Mouse (Mus musculus): ENCODE results near the gene Phkg2.
"Not testable (repeated sequence)": the region's sequence is repeated elsewhere in the genome, so short reads cannot be mapped to it uniquely, and the experiment has no call there.

Phkg2 gene

DNA sequence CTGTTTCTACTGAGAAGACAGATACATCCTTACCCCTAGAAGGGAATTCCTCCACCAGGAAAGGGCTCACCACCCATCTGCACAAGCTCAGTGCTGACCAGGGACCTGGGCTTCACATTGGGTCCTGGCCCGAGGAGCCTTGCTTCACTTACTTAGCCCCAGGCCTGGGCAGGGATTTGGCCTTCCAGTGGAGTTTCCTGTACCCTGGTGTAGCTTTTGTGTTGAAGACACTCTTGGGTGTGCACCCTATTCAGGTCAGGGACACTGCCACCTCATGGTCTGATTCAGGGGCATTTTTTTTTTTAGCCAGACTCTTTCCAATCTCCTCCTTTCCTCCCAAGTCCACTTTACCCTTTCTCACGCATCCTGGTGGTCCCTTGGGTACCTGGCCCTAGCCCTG lies 29.8 kb downstream of the Phkg2 start:
- peak; percentile 57 to 73 for DNase-seq (ENCODE audit: inconsistent age in 2 of 2, low spot score in 1 of 2)

DNA sequence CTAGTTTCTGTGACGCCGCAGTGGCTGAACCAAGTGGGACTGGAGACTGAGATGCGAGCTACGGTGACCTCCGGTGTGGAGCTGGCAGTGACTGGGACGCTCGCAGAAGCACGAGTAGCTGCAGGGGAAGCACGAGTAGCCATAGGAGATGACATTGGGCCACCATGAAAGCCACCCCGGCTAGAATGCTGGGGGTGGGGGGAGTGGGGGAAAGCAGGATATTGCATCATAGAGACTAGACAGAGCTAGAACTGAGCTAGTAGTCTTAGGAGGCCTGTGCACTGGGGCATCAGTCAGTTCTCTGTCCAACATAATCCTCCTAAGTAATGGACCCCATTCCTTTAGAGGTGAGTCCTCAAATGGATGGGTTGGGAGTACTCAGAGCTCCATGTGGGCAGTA lies 31.1 kb downstream of the Phkg2 start:
- no peak for DNase-seq (ENCODE audit: inconsistent age in 2 of 2, low spot score in 1 of 2)

GRCm38 (mm10) chr7:127607150-127607549 lies 34.0 kb downstream of the Phkg2 start:
- DNase-seq (ENCODE audit: inconsistent age in 2 of 2, low spot score in 1 of 2): no peak

DNA sequence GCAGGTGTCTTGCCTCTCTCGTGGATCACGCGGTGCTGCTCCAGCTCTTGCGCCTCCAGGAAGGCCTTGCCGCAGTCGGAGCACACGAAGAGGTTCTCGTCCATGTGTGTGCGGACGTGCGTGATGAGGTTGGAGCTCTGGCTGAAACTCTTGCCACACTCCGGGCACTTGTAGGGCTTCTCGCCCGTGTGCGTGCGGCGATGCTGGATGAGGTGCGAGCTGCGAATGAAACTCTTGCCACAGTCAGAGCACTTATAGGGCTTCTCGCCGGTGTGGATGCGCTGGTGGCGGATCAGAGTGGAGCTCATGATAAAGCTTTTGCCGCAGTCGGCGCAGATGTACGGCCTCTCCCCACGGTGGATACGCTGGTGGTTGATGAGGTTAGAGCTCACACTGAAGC lies 37.9 kb downstream of the Phkg2 start:
- no peak for DNase-seq (ENCODE audit: inconsistent age in 2 of 2, low spot score in 1 of 2)

DNA sequence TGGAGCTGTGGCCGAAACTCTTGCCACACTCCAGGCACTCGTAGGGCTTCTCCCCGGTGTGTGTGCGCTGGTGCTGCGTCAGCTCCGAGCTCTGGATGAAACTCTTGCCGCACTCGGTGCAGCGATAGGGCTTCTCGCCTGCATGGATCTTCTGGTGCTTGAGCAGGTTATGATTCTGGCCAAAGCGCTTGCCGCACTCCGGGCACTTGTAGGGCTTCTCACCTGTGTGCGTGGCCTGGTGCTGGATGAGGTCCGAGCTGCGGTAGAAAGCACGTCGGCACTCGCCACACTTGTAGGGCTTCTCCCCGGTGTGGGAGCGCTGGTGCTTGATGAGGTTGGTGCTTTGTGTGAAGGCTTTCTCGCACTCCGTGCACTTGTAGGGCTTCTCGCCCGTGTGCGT lies 38.4 kb downstream of the Phkg2 start:
- no peak for DNase-seq (ENCODE audit: inconsistent age in 2 of 2, low spot score in 1 of 2)

DNA sequence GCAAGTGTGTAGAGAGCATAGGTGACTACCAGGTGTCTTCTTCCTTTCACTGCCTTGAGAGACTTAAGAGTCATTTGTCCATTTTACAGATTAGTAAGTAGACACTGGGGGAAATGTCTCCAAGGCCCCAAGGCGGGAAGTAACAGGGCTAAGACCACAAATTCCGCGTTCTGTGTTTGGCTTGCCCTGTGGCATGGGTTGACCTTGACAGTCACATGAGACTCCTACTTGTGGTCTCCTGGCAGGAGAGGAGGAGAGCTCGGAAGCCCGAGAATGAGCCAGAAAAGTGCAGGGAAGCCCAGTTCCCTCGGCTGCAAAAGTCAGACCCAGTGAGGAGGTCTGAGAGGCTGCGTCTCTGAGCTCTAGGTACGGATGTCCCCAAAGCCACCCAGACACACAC lies 40.4 kb downstream of the Phkg2 start:
- peak; percentile 36 to 65 for DNase-seq (ENCODE audit: inconsistent age in 2 of 2, low spot score in 1 of 2)

- no peak for DNase-seq (ENCODE audit: inconsistent age in 2 of 2, low spot score in 1 of 2)
These were observed 41.0 kb downstream of the Phkg2 start for GRCm38 (mm10) chr7:127614091-127614490.

DNA sequence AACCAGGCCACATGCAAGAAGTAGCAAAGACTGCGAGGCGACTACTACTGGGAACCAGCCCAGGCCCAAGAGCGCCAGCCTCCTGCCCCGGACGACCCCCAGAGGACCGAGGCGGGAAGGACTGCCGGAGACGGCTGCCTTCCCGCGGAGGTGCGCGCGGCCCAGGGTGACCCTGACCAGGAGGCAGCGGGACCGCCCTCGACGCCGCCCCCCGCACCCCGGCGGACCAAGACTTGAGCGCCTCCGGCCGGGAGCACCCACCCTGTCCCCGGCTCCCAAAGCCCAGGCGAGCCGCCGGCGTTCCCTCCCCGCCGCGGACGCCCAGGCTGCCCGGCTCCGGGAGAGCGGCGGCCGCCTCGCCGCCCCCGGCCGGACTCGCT lies 41.4 kb downstream of the Phkg2 start:
- DNase-seq (ENCODE audit: inconsistent age in 2 of 2, low spot score in 1 of 2): peak; percentile 78 to 89

DNA sequence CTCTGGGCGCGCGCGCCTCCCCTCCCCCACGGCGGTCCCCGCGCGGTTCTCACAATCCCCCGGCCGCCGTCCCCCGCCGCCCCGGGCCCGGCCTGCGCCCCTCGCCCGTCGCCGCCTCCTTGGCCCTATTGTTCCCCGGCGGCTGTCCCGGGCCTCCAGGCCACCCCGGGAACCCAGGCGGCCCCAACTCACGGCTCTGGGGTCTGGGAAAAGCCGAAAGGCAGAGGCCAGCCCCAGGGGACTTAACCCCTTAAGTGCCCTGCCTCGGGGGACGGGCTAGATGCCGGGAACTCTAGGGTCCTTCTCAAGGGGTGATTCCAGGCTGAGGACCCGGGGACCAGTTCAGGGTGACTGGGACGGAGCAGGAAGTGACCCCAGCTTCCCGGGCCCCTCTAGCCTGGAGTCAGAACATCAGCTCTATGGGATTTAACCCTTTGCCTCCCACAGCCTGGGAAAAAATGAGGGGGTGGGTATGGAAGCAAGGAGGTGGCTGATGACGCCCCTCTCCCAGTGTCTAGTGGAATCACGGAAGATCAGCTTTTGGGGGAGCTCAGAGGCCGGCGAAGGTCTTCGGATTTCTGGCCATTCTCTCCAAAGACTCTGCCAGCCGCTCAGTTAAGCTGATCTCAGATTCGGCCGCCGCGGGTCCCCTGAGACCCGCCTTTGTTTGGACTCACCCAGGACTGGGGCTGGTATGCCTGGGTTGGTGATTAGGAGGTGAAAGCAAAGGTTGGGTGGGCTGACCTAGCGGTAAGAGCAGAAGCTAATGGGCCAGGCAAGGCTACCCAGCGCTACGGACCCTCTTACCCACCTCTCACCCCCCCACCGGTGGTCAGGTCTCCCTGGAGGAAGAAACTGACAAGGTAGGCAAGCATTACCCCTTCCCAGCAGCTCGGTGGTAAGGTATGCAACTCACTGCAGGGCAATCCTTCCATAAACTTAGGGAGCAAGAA lies 42.0 kb downstream of the Phkg2 start, which contains the start of gene Zfp629:
Zfp629 (minus strand) TSS at position 907 of the 953 bp plus-strand sequence.
- peak; percentile 82 to 94 for DNase-seq (ENCODE audit: inconsistent age in 2 of 2, low spot score in 1 of 2)

- DNase-seq (ENCODE audit: inconsistent age in 2 of 2, low spot score in 1 of 2): peak in 1 of 2 experiments; percentile 31
These were observed 43.2 kb downstream of the Phkg2 start for GRCm38 (mm10) chr7:127616336-127616735.

- DNase-seq (ENCODE audit: inconsistent age in 2 of 2, low spot score in 1 of 2): no peak
These were observed 43.7 kb downstream of the Phkg2 start for GRCm38 (mm10) chr7:127616881-127617280.

DNA sequence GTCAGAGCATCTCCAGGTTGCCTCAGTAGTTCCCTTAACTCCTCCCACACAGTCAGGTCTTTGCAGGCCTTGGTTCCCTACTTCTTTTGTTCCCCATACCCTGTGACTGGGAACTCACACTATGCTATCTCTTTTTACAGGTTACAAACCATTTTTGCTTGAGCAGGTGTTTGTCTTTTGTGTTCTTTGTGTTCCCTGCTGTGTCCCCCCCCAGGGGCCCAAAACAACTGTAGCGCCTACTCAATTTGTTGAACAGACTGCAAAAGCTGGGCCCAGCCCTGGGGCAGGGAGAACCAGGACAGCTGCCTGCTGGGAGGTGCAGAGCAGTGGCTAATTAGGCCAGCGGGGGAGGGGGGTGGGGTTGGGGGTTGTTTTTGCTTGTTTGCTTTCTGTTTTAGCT lies 44.8 kb downstream of the Phkg2 start:
- DNase-seq (ENCODE audit: inconsistent age in 2 of 2, low spot score in 1 of 2): no peak

- not testable (repeated sequence) for DNase-seq (ENCODE audit: inconsistent age in 2 of 2, low spot score in 1 of 2)
These were observed 45.3 kb downstream of the Phkg2 start for GRCm38 (mm10) chr7:127618402-127618801.

DNA sequence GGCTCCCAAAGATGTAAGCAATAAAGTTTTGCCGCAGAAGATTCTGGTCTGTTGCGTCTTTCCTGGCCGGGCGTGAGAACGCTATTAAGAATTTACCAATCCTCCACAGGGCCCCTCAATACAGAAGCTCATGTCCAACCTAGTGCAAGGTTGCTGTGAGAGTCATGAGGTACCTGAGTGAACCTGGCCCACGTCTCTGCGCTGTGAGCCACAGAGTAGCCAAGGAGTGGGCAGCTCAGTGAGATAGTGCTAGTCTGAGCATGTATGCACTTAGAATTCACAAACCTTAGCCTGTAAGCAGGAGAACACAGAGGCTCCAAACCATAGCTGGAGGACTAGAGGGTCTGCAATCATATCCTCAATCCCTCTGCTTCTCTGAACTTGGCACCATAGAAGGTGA lies 52.9 kb downstream of the Phkg2 start:
- no peak for DNase-seq (ENCODE audit: inconsistent age in 2 of 2, low spot score in 1 of 2)

DNA sequence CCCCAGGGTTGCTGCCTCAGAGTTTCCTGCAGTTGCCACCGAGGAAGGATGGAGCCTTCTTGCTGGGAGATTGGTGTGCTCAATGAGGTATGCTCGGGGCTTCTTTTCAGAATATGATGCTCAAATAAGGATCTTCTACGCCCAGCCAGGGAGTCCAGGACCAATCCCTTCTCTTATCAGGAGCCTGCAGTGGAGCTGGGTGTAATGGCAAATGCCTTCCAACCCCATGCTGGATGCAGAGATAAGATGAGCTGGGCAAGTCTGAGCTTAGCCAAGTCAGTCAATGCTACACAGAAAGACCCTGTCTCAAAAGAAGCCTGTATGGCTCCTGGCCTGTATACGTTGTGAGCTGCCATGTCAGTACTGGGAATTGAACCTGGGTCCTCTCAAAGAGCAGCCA lies 53.3 kb downstream of the Phkg2 start:
- no peak for DNase-seq (ENCODE audit: inconsistent age in 2 of 2, low spot score in 1 of 2)

DNA sequence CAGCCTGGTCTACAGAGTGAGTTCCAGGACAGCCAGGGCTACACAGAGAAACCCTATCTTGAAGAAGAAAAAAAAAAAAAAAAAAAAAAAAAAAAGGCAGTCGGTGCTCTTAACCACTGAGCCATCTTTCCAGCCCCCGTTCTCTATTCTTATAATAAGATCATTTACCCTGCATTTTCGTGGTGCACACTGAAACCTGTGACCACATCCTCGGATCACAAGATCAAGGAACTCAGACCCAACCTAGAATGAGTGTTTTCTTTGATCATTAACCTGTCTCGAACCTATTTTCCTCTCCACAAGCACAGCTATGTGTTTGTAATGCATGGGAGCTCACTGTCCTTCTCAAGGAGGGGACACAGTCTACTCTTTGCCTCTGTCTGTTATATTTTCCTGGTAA lies 55.5 kb downstream of the Phkg2 start:
- no peak for DNase-seq (ENCODE audit: inconsistent age in 2 of 2, low spot score in 1 of 2)

GRCm38 (mm10) chr7:127631416-127631815 lies 58.3 kb downstream of the Phkg2 start:
- no peak for DNase-seq (ENCODE audit: inconsistent age in 2 of 2, low spot score in 1 of 2)
